Mouse (Mus musculus) myocyte (in vitro differentiated cells): ENCODE measurements at regions not wholly inside any gene's neighbourhood (a gene's known extent, or its start where the extent isn't known, plus 50 kb on each side); places are given as distances from the start of the nearest gene placed in this dataset.

ENCODE experiments used
- E2F4 ChIP-seq: IDR thresholded peaks from one replicate; pipeline ENCODE4 v1.6.1; 2011; ENCODE audit warnings: mild to moderate bottlenecking, control low read depth, moderate library complexity; ENCODE audit not compliant: insufficient read depth
- MAX ChIP-seq: IDR thresholded peaks from one replicate; pipeline ENCODE4 v1.6.1; 2011; ENCODE audit warnings: low read depth, mild to moderate bottlenecking, control low read depth
- MYOD1 ChIP-seq, 3 experiments: IDR thresholded peaks; one replicate each; pipeline ENCODE4 v1.6.1; 2011; ENCODE audit warnings: control low read depth in 2 of 3, low read depth in 2 of 3, mild to moderate bottlenecking in 2 of 3, moderate library complexity in 1 of 3; ENCODE audit not compliant: insufficient read length in 2 of 3, control insufficient read depth in 1 of 3
- POLR2A ChIP-seq: IDR thresholded peaks from one replicate; pipeline ENCODE4 v1.6.1; 2011; ENCODE audit warnings: low read depth, mild to moderate bottlenecking, control low read depth, moderate library complexity; ENCODE audit not compliant: insufficient read length
- USF1 ChIP-seq: IDR thresholded peaks from one replicate; pipeline ENCODE4 v1.6.1; 2011; ENCODE audit warnings: low read depth, mild to moderate bottlenecking, control low read depth, moderate library complexity

- TF ChIP-seq POLR2A (no peak), MAX (no peak), USF1 (no peak), E2F4 (no peak), MYOD1 (IDR thresholded peaks at IDR 0.05; ENCODE audit: control insufficient read depth in 1 of 3, insufficient read length in 2 of 3, low read depth in 2 of 3) (no peak)
Measured at GRCm38 (mm10) chr1:185893421-185893820, 223.7 kb downstream of the Lyplal1 start.
